Mouse (Mus musculus): ENCODE data around the gene Pde1c. TPM values are rescaled to one million over a fixed set of nuclear protein-coding genes. Genes with fewer than 3 reads are reported as not detected.

Pde1c gene
- polyA plus RNA-seq, 1 experiment: 1.5 TPM

DNA sequence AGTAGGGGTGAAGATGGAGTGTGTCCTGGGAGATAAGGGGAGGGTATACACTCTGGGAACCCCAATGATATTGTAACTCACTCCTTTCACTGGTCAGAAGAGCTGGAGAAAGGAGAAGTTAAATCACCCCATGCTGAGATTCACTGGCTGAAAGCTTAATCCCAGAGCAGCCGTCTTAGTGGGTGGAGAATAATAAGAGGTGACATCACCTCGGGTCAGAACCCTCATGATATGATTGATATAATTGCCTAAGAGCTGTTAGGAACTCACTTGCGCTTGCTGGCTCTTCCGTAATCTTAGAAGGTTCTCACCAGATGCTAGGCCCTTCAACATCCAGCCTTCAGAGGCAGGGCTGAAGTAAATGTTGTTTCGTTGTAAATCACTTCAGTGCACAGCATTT, 79.7 kb downstream of the Pde1c start:
- H3K27ac ChIP-seq (ENCODE audit: control insufficient read depth, insufficient read depth, low read depth, low read length, poor library complexity): no peak overlapping the region
- TF ChIP-seq CTCF (IDR thresholded peaks at IDR 0.05; ENCODE audit: control insufficient read depth, insufficient read depth, low read length) (no peak), POLR2A (IDR thresholded peaks at IDR 0.05; ENCODE audit: borderline replicate concordance, control insufficient read depth, low read depth, low read length) (no peak)
- WGBS: 72% methylated on average over 5 of the region's 5 CpGs
- H3K4me1 ChIP-seq (ENCODE audit: control insufficient read depth, insufficient read depth, low read length): no peaks in the 10 kb centered on the region
- no peak overlapping the region for H3K4me3 ChIP-seq (replicated peaks; ENCODE audit: control insufficient read depth, low read depth, low read length)

DNA sequence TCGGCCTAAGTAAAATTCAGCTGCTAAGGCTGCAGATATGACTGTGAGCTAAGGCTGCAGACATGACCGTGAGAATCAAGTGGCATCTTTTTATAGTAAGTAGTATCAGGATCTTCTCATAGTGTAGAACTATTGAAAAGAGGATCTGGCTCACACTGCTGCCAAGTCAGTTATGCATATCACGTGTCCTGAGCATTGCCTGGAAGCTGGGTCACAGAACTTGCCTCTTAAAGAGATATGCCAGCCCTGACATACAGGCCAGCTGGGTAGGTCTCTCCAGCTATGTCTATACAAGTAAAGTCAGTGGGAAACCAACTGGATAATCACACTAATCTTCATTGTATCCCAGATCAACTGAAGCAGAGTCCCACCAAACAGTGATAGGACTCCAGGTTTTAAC, 83.8 kb downstream of the Pde1c start:
- Histone ChIP-seq H3K27ac (ENCODE audit: control insufficient read depth, insufficient read depth, low read depth, low read length, poor library complexity) (no peak overlapping the region), H3K4me1 (ENCODE audit: control insufficient read depth, insufficient read depth, low read length) (no peaks in the 10 kb centered on the region), H3K4me3 (replicated peaks; ENCODE audit: control insufficient read depth, low read depth, low read length) (no peak overlapping the region)
- TF ChIP-seq CTCF (IDR thresholded peaks at IDR 0.05; ENCODE audit: control insufficient read depth, insufficient read depth, low read length) (no peak), POLR2A (IDR thresholded peaks at IDR 0.05; ENCODE audit: borderline replicate concordance, control insufficient read depth, low read depth, low read length) (no peak)
- WGBS: 54% methylated on average over 3 of the region's 3 CpGs

DNA sequence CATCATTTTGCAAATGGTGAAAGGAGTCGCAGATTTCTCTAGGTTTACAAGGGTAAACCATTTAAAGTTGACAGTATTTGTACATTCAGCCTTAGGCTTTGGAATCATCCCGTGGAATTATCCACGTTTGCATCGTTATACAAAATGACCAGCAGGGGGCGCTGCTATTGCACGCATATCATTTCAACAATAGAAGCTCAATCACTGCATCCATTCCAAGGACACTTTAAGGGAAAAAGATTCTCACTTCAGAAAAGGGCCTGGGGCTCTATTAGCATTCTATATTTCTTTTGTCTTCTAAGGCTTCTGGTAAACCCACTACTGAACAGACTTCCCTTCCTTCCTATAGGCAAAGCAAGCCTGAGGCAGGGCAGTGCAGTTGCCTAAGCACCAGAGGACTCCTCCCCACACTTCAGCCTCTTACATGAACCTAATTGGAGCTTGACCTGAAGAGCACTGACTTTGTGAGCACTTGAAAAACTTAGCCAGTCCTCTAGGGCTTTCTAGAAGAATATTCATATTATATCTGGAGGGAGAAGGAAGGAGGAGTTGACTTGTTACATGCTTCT, 87.9 kb downstream of the Pde1c start:
- H3K4me1 ChIP-seq (ENCODE audit: control insufficient read depth, insufficient read depth, low read length): no peaks in the 10 kb centered on the region
- TF ChIP-seq CTCF (IDR thresholded peaks at IDR 0.05; ENCODE audit: control insufficient read depth, insufficient read depth, low read length) (no peak), POLR2A (IDR thresholded peaks at IDR 0.05; ENCODE audit: borderline replicate concordance, control insufficient read depth, low read depth, low read length) (no peak)
- no peak overlapping the region for H3K4me3 ChIP-seq (replicated peaks; ENCODE audit: control insufficient read depth, low read depth, low read length)
- H3K27ac ChIP-seq (ENCODE audit: control insufficient read depth, insufficient read depth, low read depth, low read length, poor library complexity): no peak overlapping the region
- under 1% methylated on average over 6 of the region's 6 CpGs for WGBS

DNA sequence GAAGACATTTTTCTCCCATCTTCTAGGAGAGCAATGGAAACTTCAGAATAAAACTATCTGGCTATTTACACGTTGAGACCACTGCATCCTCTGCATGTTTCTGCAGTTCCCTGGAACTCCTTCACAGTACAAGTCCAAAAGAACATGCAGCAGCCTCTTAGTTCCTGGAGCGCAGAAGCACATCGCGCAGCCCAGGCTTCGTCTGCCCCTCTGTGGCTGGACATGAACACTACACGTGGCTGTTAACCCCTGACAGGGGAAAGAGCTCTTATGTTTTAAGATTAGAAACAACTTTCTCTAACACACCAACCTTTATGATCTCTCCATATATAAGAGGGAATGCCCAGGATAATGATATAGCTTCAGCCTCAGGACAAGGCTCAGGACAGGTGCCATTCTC, 92.3 kb downstream of the Pde1c start:
- WGBS: 25% methylated on average over 6 of the region's 6 CpGs
- Histone ChIP-seq H3K4me1 (ENCODE audit: control insufficient read depth, insufficient read depth, low read length) (no peaks in the 10 kb centered on the region), H3K4me3 (replicated peaks; ENCODE audit: control insufficient read depth, low read depth, low read length) (no peak overlapping the region), H3K27ac (ENCODE audit: control insufficient read depth, insufficient read depth, low read depth, low read length, poor library complexity) (no peak overlapping the region)
- TF ChIP-seq POLR2A (IDR thresholded peaks at IDR 0.05; ENCODE audit: borderline replicate concordance, control insufficient read depth, low read depth, low read length) (no peak), CTCF (IDR thresholded peaks at IDR 0.05; ENCODE audit: control insufficient read depth, insufficient read depth, low read length) (0 out of 2 replicates have a peak, but pooled peaks have one; percentile 2)

DNA sequence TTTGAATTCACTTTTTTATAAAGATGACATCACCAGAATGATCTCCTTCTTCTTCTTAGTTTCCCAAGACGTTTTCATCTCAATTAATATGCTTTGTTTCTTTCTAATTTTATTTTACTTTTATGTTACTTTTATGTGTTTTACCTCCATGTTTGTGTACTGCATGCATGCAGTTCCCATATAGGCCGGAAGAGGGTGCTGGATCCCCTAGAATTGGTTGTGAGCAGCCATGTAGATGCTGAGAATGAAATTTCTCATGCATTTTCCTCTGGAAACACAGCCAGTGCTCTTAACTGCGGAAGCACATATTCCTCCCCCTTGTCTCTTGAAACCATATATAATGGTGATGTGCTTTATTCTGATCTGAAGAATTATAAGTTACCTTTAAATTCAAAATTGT, 110.8 kb downstream of the Pde1c start:
- 49% methylated on average over 3 of the region's 3 CpGs for WGBS
- Histone ChIP-seq H3K27ac (ENCODE audit: control insufficient read depth, insufficient read depth, low read depth, low read length, poor library complexity) (no peak overlapping the region), H3K4me1 (ENCODE audit: control insufficient read depth, insufficient read depth, low read length) (no peaks in the 10 kb centered on the region), H3K4me3 (replicated peaks; ENCODE audit: control insufficient read depth, low read depth, low read length) (no peak overlapping the region)
- TF ChIP-seq POLR2A (IDR thresholded peaks at IDR 0.05; ENCODE audit: borderline replicate concordance, control insufficient read depth, low read depth, low read length): no peak
- TF ChIP-seq CTCF (IDR thresholded peaks at IDR 0.05; ENCODE audit: control insufficient read depth, insufficient read depth, low read length): no peak

DNA sequence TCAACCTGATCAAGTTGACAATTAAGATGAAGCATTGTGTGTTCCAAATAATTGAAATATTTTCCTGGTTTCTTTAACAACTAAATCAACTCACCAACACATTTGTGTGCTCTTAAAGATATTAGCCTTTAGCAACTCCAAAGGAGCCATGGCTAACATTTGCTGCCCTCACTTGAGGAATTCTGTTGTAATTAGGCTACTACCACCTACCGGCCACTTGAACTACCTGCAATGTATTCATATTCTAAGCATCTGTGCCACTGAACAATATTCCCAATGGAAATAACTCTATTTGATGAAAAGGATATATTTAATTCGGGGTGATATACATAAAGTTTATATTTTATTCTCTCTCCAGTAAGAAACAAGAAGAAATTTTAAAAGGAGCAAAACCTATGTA, 121.0 kb downstream of the Pde1c start:
- WGBS: 27% methylated on average over 2 of the region's 2 CpGs
- H3K4me1 ChIP-seq (ENCODE audit: control insufficient read depth, insufficient read depth, low read length): no peaks in the 10 kb centered on the region
- no peak overlapping the region for H3K4me3 ChIP-seq (replicated peaks; ENCODE audit: control insufficient read depth, low read depth, low read length)
- TF ChIP-seq POLR2A (IDR thresholded peaks at IDR 0.05; ENCODE audit: borderline replicate concordance, control insufficient read depth, low read depth, low read length): no peak
- TF ChIP-seq CTCF (IDR thresholded peaks at IDR 0.05; ENCODE audit: control insufficient read depth, insufficient read depth, low read length): no peak
- no peak overlapping the region for H3K27ac ChIP-seq (ENCODE audit: control insufficient read depth, insufficient read depth, low read depth, low read length, poor library complexity)

DNA sequence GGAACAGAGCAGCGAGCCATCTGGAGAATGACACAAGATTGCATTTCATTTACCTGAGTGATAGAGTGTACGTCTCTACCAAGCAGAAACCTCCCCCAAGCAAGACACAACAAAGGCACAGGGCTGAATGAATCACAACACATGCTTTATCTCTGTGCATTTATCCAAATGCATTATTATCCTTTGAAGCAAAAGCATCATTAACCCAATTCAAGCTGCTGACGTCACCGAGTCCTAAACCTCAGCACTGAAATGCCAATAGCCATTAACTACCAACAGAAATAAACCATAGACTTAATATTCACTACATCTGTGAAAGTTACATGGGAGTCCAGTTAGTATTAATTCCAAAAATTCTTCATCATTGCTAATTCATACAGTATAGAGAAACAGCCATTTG, 127.4 kb downstream of the Pde1c start:
- TF ChIP-seq POLR2A (IDR thresholded peaks at IDR 0.05; ENCODE audit: borderline replicate concordance, control insufficient read depth, low read depth, low read length) (no peak), CTCF (IDR thresholded peaks at IDR 0.05; ENCODE audit: control insufficient read depth, insufficient read depth, low read length) (no peak)
- H3K4me3 ChIP-seq (replicated peaks; ENCODE audit: control insufficient read depth, low read depth, low read length): no peak overlapping the region
- 88% methylated on average over 4 of the region's 4 CpGs for WGBS
- no peak overlapping the region for H3K27ac ChIP-seq (ENCODE audit: control insufficient read depth, insufficient read depth, low read depth, low read length, poor library complexity)
- H3K4me1 ChIP-seq (ENCODE audit: control insufficient read depth, insufficient read depth, low read length): no peaks in the 10 kb centered on the region

DNA sequence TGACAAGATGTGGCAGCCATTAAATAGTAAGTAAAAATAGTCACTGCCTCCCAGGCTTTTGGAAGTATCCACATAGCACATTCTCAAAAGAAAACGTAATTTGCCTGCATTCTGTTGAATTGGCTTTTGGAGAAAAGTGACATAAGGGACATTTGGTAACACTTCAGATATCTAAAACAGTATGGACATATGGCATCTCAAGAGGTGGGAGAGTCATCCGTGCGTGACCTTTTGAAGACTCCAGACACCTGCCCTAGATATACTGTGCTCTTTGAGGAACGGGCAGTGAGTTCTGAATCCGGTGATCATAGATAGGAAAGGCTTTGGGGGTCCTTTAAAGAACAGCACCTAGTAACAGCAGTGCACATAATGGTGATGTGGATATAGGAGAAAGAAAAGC, 143.1 kb downstream of the Pde1c start:
- 72% methylated on average over 5 of the region's 5 CpGs for WGBS

DNA sequence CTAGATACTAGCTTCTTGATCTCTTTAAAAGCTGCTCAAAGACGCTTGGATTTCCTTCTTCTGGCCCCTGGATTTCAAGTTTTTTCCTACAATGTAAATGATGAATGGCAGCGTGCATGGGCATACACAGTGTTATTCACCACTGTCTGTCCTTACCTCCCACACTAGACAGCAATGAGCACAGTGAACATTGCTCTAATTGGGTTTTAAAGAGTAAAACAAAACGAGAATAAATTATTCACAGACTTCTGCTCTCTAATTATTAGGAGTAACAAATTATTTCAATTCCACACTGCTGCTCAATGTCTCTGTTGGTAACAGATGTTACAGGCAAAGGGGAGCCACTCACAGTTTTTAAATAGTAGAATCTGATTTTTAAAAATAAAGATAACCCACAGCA, 146.0 kb downstream of the Pde1c start:
- Histone ChIP-seq H3K27ac (ENCODE audit: control insufficient read depth, insufficient read depth, low read depth, low read length, poor library complexity) (no peak overlapping the region), H3K4me1 (ENCODE audit: control insufficient read depth, insufficient read depth, low read length) (no peaks in the 10 kb centered on the region), H3K4me3 (replicated peaks; ENCODE audit: control insufficient read depth, low read depth, low read length) (no peak overlapping the region)
- no peak for TF ChIP-seq POLR2A (IDR thresholded peaks at IDR 0.05; ENCODE audit: borderline replicate concordance, control insufficient read depth, low read depth, low read length)
- no peak for TF ChIP-seq CTCF (IDR thresholded peaks at IDR 0.05; ENCODE audit: control insufficient read depth, insufficient read depth, low read length)
- 68% methylated on average over 3 of the region's 3 CpGs for WGBS

More for the DNA sequence above, 143.1 kb downstream of the Pde1c start:
- Histone ChIP-seq H3K4me1 (ENCODE audit: control insufficient read depth, insufficient read depth, low read length) (no peaks in the 10 kb centered on the region), H3K4me3 (replicated peaks; ENCODE audit: control insufficient read depth, low read depth, low read length) (no peak overlapping the region), H3K27ac (ENCODE audit: control insufficient read depth, insufficient read depth, low read depth, low read length, poor library complexity) (no peak overlapping the region)
- TF ChIP-seq POLR2A (IDR thresholded peaks at IDR 0.05; ENCODE audit: borderline replicate concordance, control insufficient read depth, low read depth, low read length): no peak
- TF ChIP-seq CTCF (IDR thresholded peaks at IDR 0.05; ENCODE audit: control insufficient read depth, insufficient read depth, low read length): no peak
